ENCODE assay signal across 23 mouse cellular contexts in genomic region chr11:69970775-69971174, GRCm38 (mm10). TPM values are rescaled to one million over a fixed set of nuclear protein-coding genes. Genes with fewer than 3 reads are reported as not detected.
DNase-seq lines count a peak whose midpoint lies in the region; ATAC-seq and TF ChIP-seq lines count a peak whose summit lies in the region.
"Had no signal": no experiment of that assay in that cellular context is flagged by ENCODE, and none has a peak within 500 bp of the region (broad histone marks: within the 10 kb centered on the region; RNA-seq: fewer than 3 reads in every experiment).

No protein-coding gene starts in this region.

- H3K9ac ChIP-seq in kidney, embryonic 16.5 days (replicated peaks; ENCODE audit: low read length) = no peak overlapping the region
- no peak overlapping the region for H3K9ac ChIP-seq in intestine, embryonic 15.5 days
- H3K9ac ChIP-seq in forebrain, embryonic 16.5 days (replicated peaks; ENCODE audit: low read depth, low read length) = no peak overlapping the region
- H3K9ac ChIP-seq: embryonic facial prominence, embryonic 15.5 days; heart, embryonic 13.5 days; hindbrain, embryonic 15.5 days had no signal

- H3K27me3 ChIP-seq in kidney, embryonic 16.5 days (ENCODE audit: insufficient read depth, low read length) = peaks cover 9% of the 10 kb centered on the region
- H3K27me3 ChIP-seq in intestine, embryonic 15.5 days (replicated peaks) = peaks cover 10% of the 10 kb centered on the region
- no peaks in the 10 kb centered on the region for H3K27me3 ChIP-seq in small intestine, adult 2 months (ENCODE audit: control insufficient read depth, insufficient read depth, low read length)
- peaks cover 23% of the 10 kb centered on the region for H3K27me3 ChIP-seq in forebrain, embryonic 16.5 days (replicated peaks; ENCODE audit: control insufficient read depth, insufficient read depth, low read length)
- H3K27me3 ChIP-seq: Patski had no signal

- no peak overlapping the region for H3K4me3 ChIP-seq in kidney, embryonic 16.5 days (ENCODE audit: low read length)
- H3K4me3 ChIP-seq in intestine, embryonic 15.5 days (replicated peaks) = no peak overlapping the region
- no peak overlapping the region for H3K4me3 ChIP-seq in small intestine, adult 2 months (ENCODE audit: low read depth, low read length)
- no peak overlapping the region for H3K4me3 ChIP-seq in forebrain, embryonic 16.5 days (replicated peaks; ENCODE audit: low read length)
- H3K4me3 ChIP-seq: embryonic facial prominence, embryonic 15.5 days; erythroblast, embryonic 14.5 days; forebrain, embryonic 10.5 days; heart, embryonic 13.5 days; hindbrain, embryonic 15.5 days had no signal

- no peak for TF ChIP-seq POLR2A in small intestine, adult 2 months (IDR thresholded peaks at IDR 0.05; ENCODE audit: low read depth, low read length)

- H3K36me3 ChIP-seq in kidney, embryonic 16.5 days (ENCODE audit: insufficient read depth, low read length) = peaks cover 53% of the 10 kb centered on the region
- peaks cover 28% of the 10 kb centered on the region for H3K36me3 ChIP-seq in intestine, embryonic 15.5 days
- peaks cover 49% of the 10 kb centered on the region for H3K36me3 ChIP-seq in small intestine, adult 2 months (ENCODE audit: control insufficient read depth, insufficient read depth, low read length)
- H3K36me3 ChIP-seq in forebrain, embryonic 16.5 days (ENCODE audit: control insufficient read depth, insufficient read depth) = peaks cover 45% of the 10 kb centered on the region

- intact Hi-C loops in left cerebral cortex, postnatal 10 days (cut with DNase I) = no loop called here

- no peak for ATAC-seq in kidney, embryonic 16.5 days (ENCODE audit: low FRiP score, low TSS enrichment)
- no peak for ATAC-seq in intestine, embryonic 15.5 days
- ATAC-seq in forebrain, embryonic 16.5 days = no peak
- ATAC-seq: CD4-positive, CD25-positive, alpha-beta regulatory T cell, adult 4 months; forebrain, embryonic 14.5 days; Patski had no signal

- WGBS in kidney, embryonic 16.5 days = 75% methylated on average over 3 of the region's 3 CpGs
- WGBS in intestine, embryonic 15.5 days = 62% methylated on average over 3 of the region's 3 CpGs
- WGBS in small intestine, adult 2 months = 20% methylated on average over 3 of the region's 3 CpGs
- WGBS in forebrain, embryonic 16.5 days = 83% methylated on average over 3 of the region's 3 CpGs

- H3K4me2 ChIP-seq in kidney, embryonic 16.5 days (replicated peaks; ENCODE audit: low read depth, low read length) = no peak overlapping the region
- H3K4me2 ChIP-seq in intestine, embryonic 15.5 days (replicated peaks) = no peak overlapping the region
- H3K4me2 ChIP-seq in forebrain, embryonic 16.5 days (ENCODE audit: low read length) = no peak overlapping the region
- H3K4me2 ChIP-seq: embryonic facial prominence, embryonic 15.5 days; heart, embryonic 13.5 days; hindbrain, embryonic 15.5 days had no signal

- H3K27ac ChIP-seq in kidney, embryonic 16.5 days (ENCODE audit: low read length) = peak overlapping the region; percentile 19
- peak overlapping the region; percentile 81 for H3K27ac ChIP-seq in intestine, embryonic 15.5 days
- H3K27ac ChIP-seq in small intestine, adult 2 months (ENCODE audit: insufficient read depth, low read depth, low read length) = peak overlapping the region; percentile 83
- H3K27ac ChIP-seq in forebrain, embryonic 16.5 days (ENCODE audit: low read length) = no peak overlapping the region
- H3K27ac ChIP-seq: embryonic facial prominence, embryonic 15.5 days; forebrain, embryonic 10.5 days; heart, embryonic 13.5 days; hindbrain, embryonic 15.5 days had no signal

- TF ChIP-seq CTCF in small intestine, adult 2 months (IDR thresholded peaks at IDR 0.05; ENCODE audit: extremely low read depth, insufficient read length, insufficient replicate concordance, low read depth, low read length) = no peak

- H3K9me3 ChIP-seq in kidney, embryonic 16.5 days (ENCODE audit: low read length) = no peaks in the 10 kb centered on the region
- H3K9me3 ChIP-seq in intestine, embryonic 15.5 days = no peaks in the 10 kb centered on the region
- no peaks in the 10 kb centered on the region for H3K9me3 ChIP-seq in forebrain, embryonic 16.5 days (ENCODE audit: control insufficient read depth, low read length)
- H3K9me3 ChIP-seq: embryonic facial prominence, embryonic 15.5 days; forebrain, embryonic 10.5 days; heart, embryonic 13.5 days; hindbrain, embryonic 15.5 days had no signal

- H3K4me1 ChIP-seq in kidney, embryonic 16.5 days (ENCODE audit: insufficient read depth, low read length) = peaks cover 16% of the 10 kb centered on the region; the same call in 1 of the 2 replicates
- H3K4me1 ChIP-seq in intestine, embryonic 15.5 days (replicated peaks) = no peaks in the 10 kb centered on the region; the same call in 1 of the 2 replicates
- H3K4me1 ChIP-seq in small intestine, adult 2 months (ENCODE audit: control insufficient read depth, insufficient read depth, insufficient read length, low read length) = peaks cover 13% of the 10 kb centered on the region; the same call in 1 of the 2 replicates
- H3K4me1 ChIP-seq in forebrain, embryonic 16.5 days (replicated peaks; ENCODE audit: control insufficient read depth, insufficient read depth, low read length) = peaks cover 6% of the 10 kb centered on the region

- DNase-seq in kidney, postnatal 36 days = no peak
- DNase-seq in left cerebral cortex, postnatal 10 days (ENCODE audit: extremely low spot score in 1 of 2, low spot score in 2 of 2) = no peak
- no peak for DNase-seq in adrenal gland, adult 8-10 months
- DNase-seq: adrenal gland, adult 2 months; adrenal gland, postnatal 36 days; cerebellum, adult 2 months; cerebellum, postnatal 14 days; embryo, embryonic 11 days; gastrocnemius, postnatal 10 days; heart, postnatal 36 days had no signal

RNA-seq across cellular contexts. Expression of gene Cldn7, which starts 6.2 kb away (rescaled TPM):
- 225 and 227 TPM in 2 replicates for polyA plus RNA-seq in kidney, embryonic 16.5 days (2015; fragmentation: Nextera tagmentation; extraction: Ambion mirVana)
- 977 and 1,030 TPM in 2 replicates for polyA plus RNA-seq in intestine, embryonic 15.5 days (2015; fragmentation: Nextera tagmentation; extraction: Ambion mirVana)
- polyA plus RNA-seq in small intestine, adult 2 months (2012; rRNA removed) = 521 and 1,844 TPM in 2 replicates
- total RNA-seq in left cerebral cortex, postnatal 10 days (2021) = not detected
- 0.84 TPM in 1 of 2 replicates, not detected in the other for polyA plus RNA-seq in forebrain, embryonic 16.5 days (2015; fragmentation: Nextera tagmentation; extraction: Ambion mirVana)
- total RNA-seq in adrenal gland, adult 8-10 months (2022) = under 1 TPM in 1 of 4 experiments, not detected in 3; 0.55 TPM
- total RNA-seq: common myeloid progenitor, adult 5-6 weeks; heart, postnatal 36 days had no signal
- polyA plus RNA-seq: CD4-positive, CD25-positive, alpha-beta regulatory T cell, adult 4 months; erythroblast, embryonic 14.5 days; forebrain, embryonic 14.5 days; Patski had no signal

RNA-seq across cellular contexts. Expression of gene Ctdnep1, which starts 10.2 kb away (rescaled TPM):
- polyA plus RNA-seq in kidney, embryonic 16.5 days (2015; fragmentation: Nextera tagmentation; extraction: Ambion mirVana) = 35.7 and 35.8 TPM in 2 replicates
- 23.2 and 26.3 TPM in 2 replicates for polyA plus RNA-seq in intestine, embryonic 15.5 days (2015; fragmentation: Nextera tagmentation; extraction: Ambion mirVana)
- polyA plus RNA-seq in small intestine, adult 2 months (2012; rRNA removed) = 59.7 and 116 TPM in 2 replicates
- total RNA-seq in left cerebral cortex, postnatal 10 days (2021) = 100 to 1,000 TPM; 104 to 118 TPM
- 19.0 and 24.6 TPM in 2 replicates for polyA plus RNA-seq in forebrain, embryonic 16.5 days (2015; fragmentation: Nextera tagmentation; extraction: Ambion mirVana)
- 100 to 1,000 TPM; 109 to 125 (median 120) TPM for total RNA-seq in adrenal gland, adult 8-10 months (2022)

RNA-seq across cellular contexts. Expression of gene Elp5, which starts 11.5 kb away (rescaled TPM):
- polyA plus RNA-seq in kidney, embryonic 16.5 days (2015; fragmentation: Nextera tagmentation; extraction: Ambion mirVana) = 124 and 128 TPM in 2 replicates
- polyA plus RNA-seq in intestine, embryonic 15.5 days (2015; fragmentation: Nextera tagmentation; extraction: Ambion mirVana) = 102 and 105 TPM in 2 replicates
- 24.4 and 37.8 TPM in 2 replicates for polyA plus RNA-seq in small intestine, adult 2 months (2012; rRNA removed)
- total RNA-seq in left cerebral cortex, postnatal 10 days (2021) = 100 to 1,000 TPM; 114 to 125 TPM
- 166 and 167 TPM in 2 replicates for polyA plus RNA-seq in forebrain, embryonic 16.5 days (2015; fragmentation: Nextera tagmentation; extraction: Ambion mirVana)
- total RNA-seq in adrenal gland, adult 8-10 months (2022) = 10 to 100 TPM; 56.9 to 87.4 (median 73.6) TPM

RNA-seq across cellular contexts. Expression of gene Gabarap, which starts 20.2 kb away (rescaled TPM):
- 437 and 481 TPM in 2 replicates for polyA plus RNA-seq in kidney, embryonic 16.5 days (2015; fragmentation: Nextera tagmentation; extraction: Ambion mirVana)
- polyA plus RNA-seq in intestine, embryonic 15.5 days (2015; fragmentation: Nextera tagmentation; extraction: Ambion mirVana) = 529 and 559 TPM in 2 replicates
- polyA plus RNA-seq in small intestine, adult 2 months (2012; rRNA removed) = 211 and 564 TPM in 2 replicates
- 100 to 1,000 TPM; 252 to 266 TPM for total RNA-seq in left cerebral cortex, postnatal 10 days (2021)
- 563 and 565 TPM in 2 replicates for polyA plus RNA-seq in forebrain, embryonic 16.5 days (2015; fragmentation: Nextera tagmentation; extraction: Ambion mirVana)
- 100 to 1,000 TPM; 369 to 430 (median 397) TPM for total RNA-seq in adrenal gland, adult 8-10 months (2022)

RNA-seq across cellular contexts. Expression of gene Slc2a4, which starts 22.8 kb away (rescaled TPM):
- 20.8 and 22.4 TPM in 2 replicates for polyA plus RNA-seq in kidney, embryonic 16.5 days (2015; fragmentation: Nextera tagmentation; extraction: Ambion mirVana)
- polyA plus RNA-seq in intestine, embryonic 15.5 days (2015; fragmentation: Nextera tagmentation; extraction: Ambion mirVana) = 20.4 and 21.8 TPM in 2 replicates
- 11.2 and 12.9 TPM in 2 replicates for polyA plus RNA-seq in small intestine, adult 2 months (2012; rRNA removed)
- 1 to 10 TPM; 1.3 to 1.4 TPM for total RNA-seq in left cerebral cortex, postnatal 10 days (2021)
- polyA plus RNA-seq in forebrain, embryonic 16.5 days (2015; fragmentation: Nextera tagmentation; extraction: Ambion mirVana) = 6.6 and 6.7 TPM in 2 replicates
- total RNA-seq in adrenal gland, adult 8-10 months (2022) = 10 to 100 TPM; 36.5 to 90.1 (median 50.0) TPM
- polyA plus RNA-seq: CD4-positive, CD25-positive, alpha-beta regulatory T cell, adult 4 months had no signal

Comparison
In these comparisons a context has a peak if more than half of its experiments do, and no peak if none do; other contexts are left out.
1. RNA of gene Cldn7, which starts 6.2 kb away (polyA plus RNA-seq): 521 to 1,844 TPM in small intestine, adult 2 months, 977 to 1,030 TPM in intestine, embryonic 15.5 days and 225 to 227 TPM in kidney, embryonic 16.5 days; 0.84 TPM in forebrain, embryonic 16.5 days; every median in the first group is over 100 times any median in the second.